Mouse (Mus musculus): Measurements from ENCODE around the gene Gm39653. TPM values are rescaled to one million over a fixed set of nuclear protein-coding genes. Genes with fewer than 3 reads are reported as not detected.
"Not testable (repeated sequence)": the region's sequence is repeated elsewhere in the genome, so short reads cannot be mapped to it uniquely, and the experiment has no call there.

Gene Gm39653
- total RNA-seq (2021), result not detected

DNA sequence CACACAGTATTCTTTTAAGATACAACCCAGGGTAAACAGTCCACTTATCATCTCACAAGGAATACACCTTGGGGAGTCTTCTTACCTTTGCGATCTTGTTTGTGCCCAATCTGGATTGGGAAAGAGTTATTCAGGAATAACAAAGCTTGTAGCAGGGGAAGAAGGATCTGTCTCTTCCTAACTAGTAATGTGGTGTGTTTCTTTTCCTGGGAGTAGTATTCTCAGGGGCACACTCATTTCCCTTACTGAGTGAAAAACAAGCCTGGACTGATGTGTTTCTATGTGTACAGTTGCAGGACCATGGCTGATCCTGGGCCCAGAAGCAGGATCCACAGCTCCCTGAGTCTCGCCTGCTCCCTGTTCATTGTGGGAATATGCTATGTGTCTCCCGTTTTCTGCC is at the start of gene Gm39653:
Gm39653 (plus strand) TSS at position 301 of the 400 bp plus-strand sequence.
- no peak for DNase-seq

GRCm38 (mm10) chr1:63566501-63566900 is 49.3 kb upstream of the Gm39653 start:
- no peak for DNase-seq

DNA sequence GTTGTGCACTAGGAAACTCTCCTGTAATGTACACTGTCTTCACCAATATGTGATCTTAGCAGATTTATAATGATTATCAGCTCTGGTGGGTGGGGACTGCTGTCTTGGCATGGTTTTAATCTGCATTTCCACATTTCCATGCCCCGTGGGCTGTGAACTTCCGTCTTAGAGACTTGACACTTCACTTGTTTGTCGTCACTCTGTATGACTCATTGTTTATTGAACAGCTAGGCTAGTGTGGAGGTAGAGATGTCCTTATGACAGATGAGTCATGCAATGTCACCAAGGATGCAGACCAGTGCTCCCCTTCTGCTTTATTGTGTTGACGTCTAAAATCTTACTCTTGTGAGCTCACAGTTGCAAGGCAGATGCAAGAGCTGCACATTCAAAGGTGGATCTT is 48.7 kb upstream of the Gm39653 start:
- DNase-seq, result no peak

GRCm38 (mm10) chr1:63572229-63572628 is 43.5 kb upstream of the Gm39653 start:
- no peak for DNase-seq

- no peak for DNase-seq
These were observed 42.3 kb upstream of the Gm39653 start for GRCm38 (mm10) chr1:63573432-63573831.

DNA sequence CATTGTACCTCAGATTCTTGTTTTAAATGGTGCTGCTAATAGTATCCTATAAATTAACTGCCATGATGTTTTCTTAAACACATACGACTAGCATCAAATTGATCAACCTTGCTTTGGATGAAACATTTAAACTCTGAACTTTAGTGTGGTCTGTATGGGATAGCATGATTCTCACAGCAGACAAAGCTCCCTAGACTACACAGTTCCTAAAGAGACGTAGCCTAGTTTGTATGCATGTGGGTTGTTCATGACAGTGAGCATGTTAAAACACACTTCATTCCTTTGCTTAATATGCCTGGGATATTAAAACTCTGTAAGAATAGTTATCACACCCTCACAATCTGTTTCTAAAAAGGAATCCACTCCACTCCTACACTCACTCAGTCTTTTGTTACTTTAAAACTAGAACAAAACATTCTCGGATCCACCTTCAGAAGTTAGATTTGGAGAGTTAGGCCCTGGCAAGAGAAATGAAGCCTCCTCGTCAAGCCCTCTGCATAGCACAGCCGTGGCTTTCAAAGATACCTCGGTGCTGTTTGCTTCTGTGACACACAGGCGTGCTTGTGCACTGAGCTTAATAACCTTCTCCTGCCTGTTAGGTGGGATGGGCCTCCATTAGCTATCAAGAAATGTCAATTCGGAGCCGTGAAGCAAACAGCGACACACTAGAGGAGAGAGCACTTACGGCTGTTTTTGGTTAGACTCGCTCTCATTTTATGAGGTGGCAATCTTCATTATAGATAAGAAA is 41.7 kb upstream of the Gm39653 start:
- no peak for DNase-seq

DNA sequence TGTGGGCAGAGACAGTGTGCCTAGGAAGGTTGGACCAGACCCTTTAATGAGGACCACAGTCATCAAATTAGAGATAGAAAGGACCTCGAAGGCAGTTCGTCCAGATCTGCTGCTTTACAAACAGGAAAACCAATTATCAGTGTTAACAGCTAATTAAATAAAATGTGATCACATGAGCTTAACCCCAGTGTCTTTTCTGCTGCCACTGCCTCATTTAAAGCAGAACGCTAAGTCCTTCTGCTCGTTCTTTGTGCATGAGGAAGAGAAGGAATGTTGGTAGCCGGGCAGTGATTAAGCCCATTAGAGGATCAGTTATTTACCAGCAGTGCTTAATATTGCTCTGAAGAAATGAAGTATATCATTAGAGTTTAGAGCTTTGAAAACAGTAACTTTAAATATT is 39.0 kb upstream of the Gm39653 start:
- no peak for DNase-seq

GRCm38 (mm10) chr1:63579153-63579552 is 36.6 kb upstream of the Gm39653 start:
- no peak for DNase-seq

GRCm38 (mm10) chr1:63586869-63587268 is 28.9 kb upstream of the Gm39653 start:
- no peak for DNase-seq

DNA sequence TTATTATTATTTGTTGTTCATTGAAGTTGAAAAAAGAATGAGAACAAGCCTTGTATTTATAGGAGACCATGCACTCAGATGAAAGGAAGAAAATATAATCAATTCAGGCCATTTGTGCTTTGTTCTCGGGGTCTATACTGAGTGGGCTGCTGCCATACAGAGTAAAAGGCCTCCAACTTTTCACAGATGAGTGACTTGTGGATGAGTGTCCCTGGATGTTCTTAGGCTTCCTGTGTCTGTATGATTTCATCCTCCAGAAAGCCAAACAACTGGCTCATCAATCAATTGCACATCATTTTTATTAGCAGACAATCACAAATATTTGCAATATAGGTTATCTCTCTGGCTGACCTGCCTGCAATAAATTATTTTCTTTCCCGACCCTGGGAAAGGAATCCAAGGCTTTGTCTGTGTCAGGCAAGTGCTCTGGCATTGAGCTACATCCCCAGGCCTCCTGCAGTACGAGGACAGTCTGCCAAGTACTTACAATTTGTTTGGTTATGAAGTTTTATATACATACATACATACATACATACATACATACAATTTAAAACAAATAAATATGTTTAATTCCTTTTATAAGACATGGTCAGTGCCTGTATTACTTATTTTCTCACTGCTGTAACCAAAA is 11.8 kb upstream of the Gm39653 start:
- DNase-seq, result no peak

GRCm38 (mm10) chr1:63609613-63610012 is 6.2 kb upstream of the Gm39653 start:
- DNase-seq, result no peak

- DNase-seq, result peak; percentile 69
These were observed 1.2 kb upstream of the Gm39653 start for GRCm38 (mm10) chr1:63614594-63614993.

- DNase-seq, result peak; percentile 15
These were observed 12.4 kb downstream of the Gm39653 start for GRCm38 (mm10) chr1:63628211-63628610.

DNA sequence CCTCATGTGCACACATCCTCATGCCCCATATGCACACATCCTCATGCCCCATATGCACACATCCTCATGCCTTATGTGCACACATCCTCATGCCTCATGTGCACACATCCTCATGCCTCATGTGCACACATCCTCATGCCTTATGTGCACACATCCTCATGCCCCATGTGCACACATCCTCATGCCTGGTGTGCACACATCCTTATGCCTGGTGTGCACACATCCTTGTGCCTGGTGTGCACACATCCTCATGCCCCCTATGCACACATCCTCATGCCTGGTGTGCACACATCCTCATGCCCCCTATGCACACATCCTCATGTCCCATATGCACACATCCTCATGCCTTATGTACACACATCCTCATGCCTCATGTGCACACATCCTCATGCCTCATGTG is 14.6 kb downstream of the Gm39653 start:
- DNase-seq, result not testable (repeated sequence)

- no peak for DNase-seq
These were observed 24.2 kb downstream of the Gm39653 start for GRCm38 (mm10) chr1:63639921-63640320.

DNA sequence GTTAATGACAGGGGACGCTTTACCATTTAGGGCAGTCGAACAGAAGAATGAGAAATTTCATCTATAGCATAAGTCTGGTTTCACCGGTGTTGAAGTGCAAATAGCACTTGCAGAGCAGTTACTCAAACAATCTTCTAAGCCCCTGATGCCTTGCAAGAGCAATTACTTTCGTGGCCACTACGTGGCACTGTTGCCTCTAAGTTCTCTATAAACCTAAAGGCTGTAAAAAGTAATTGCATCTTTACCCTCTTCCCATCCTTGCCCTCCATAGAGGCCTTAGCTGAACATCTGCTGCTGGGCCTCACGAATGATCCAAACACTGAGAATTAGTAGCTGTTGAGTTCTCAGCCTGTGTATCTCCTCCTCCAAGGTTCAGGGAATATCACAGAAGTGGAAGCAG is 42.2 kb downstream of the Gm39653 start:
- DNase-seq, result peak; percentile 69

DNA sequence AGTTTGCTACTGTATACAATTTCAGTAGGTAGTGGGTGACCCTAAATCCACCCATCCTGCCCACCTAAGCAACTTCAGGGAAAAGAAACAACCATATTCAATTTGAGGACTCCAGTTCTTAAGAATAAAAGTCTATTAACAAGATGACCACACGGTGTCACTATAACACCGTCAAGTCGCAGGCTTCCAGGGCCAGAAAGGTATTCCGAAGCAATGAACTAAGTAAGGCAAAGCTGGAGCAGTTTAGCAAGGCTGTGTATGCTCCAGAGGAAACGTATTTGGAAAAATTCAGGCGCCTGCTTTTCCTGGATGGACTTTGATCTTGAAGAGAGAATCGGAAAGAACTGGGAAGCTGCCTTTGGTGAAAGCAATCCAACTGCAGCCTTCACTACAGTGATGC is 43.8 kb downstream of the Gm39653 start:
- peak; percentile 40 for DNase-seq

DNA sequence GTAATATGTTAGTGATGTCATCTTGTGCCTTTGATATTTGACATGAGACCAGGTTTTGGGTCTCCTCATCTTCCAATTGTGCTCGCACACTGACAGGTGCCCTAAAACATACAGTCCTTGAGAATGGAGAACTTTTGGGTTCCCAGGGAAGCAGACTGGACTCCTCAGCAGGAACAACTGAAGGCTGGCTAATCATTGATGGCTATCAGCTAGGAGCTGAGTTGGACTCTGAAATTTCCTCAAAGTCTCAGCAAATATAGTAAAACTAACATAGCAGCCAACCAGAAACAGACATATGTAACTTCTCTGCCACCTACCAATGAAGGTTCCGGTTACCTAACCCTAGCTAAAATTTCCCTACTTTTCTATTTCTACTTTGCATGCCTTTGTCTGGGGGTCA is 50.3 kb downstream of the Gm39653 start:
- DNase-seq, result no peak

- DNase-seq, result no peak
These were observed 51.6 kb downstream of the Gm39653 start for GRCm38 (mm10) chr1:63667201-63667948.

DNA sequence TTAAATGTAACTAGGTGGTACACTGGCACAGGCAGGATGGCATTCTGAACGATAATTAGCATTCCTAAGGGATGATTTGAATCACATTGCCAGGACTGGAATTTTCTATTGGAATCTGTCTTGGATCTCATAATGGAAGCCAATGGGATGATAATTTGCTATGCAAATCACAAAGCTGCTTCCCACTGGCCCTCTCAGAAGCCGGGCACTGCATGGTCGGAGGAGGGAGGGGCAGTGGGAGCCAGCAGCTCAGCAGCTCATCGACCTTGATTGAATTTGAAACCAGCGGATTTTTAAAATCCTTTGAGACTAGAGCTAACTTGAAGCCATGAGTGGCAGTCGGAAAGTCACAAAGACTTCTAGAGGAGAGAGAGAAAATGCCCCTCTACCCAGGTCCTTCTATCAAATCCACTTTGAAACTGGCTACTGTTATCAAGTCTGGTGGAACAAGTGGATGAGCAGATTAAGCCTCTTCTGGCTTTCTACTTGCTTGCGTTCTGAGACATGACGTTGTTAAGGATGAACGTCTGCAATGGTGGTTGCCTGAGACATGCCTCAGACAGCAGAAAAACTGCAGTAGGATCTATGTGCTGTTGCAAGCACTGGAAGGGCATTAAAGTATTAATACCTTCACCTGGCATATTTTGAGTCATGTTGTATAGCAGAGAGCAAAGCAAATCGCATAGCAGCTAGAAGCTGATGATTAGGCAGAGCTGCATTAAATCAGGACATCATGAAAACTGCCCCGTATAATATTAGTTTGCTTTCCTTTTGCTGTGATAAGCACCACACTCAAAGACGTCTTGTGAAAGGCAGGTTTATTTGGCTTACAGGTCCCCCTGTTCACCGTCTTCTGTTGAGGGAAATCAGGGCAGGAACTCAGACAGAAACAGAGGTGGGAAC is 52.4 kb downstream of the Gm39653 start:
- no peak for DNase-seq

- DNase-seq, result peak; percentile 7
These were observed 53.0 kb downstream of the Gm39653 start for GRCm38 (mm10) chr1:63668852-63669160.

All from heart, postnatal 4 days (tissue).